Mouse (Mus musculus): Measurements from ENCODE around the gene Ehd1.

DNA sequence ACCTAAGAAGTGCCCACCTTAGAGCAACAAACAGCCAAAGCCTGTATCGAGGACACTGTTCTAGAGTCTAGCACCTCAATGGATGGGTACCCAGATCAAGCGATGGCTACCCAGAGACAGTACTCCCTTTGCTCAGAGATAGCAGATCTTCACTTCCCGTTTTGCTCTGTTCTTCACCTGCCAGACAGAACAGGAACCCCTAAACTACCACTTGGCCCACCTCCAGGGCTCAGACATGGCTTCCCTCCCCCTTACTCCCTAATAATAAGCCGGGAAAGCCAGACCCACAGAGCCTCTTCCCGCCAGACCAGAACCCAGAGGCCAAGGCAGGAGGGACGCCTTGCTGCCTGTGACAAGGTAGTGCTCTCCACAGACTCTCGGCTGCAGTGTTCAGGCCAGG is 39.7 kb upstream of the Ehd1 start:
- TF ChIP-seq CTCF (IDR thresholded peaks at IDR 0.05; ENCODE audit: low read depth) = no peak
- no peak for TF ChIP-seq EP300 (IDR thresholded peaks at IDR 0.05; ENCODE audit: low read depth)

Measured in liver, embryonic 14.5 days (tissue).